Mouse (Mus musculus): Measurements from ENCODE around the gene Aggf1.
"Not testable (repeated sequence)": the region's sequence is repeated elsewhere in the genome, so short reads cannot be mapped to it uniquely, and the experiment has no call there.

Aggf1 gene

GRCm38 (mm10) chr13:95374701-95375553 lies at the start of gene Aggf1:
Gene Aggf1 (minus strand): TSS chr13:95375352.
- DNase-seq (ENCODE audit: low spot score in 2 of 2): peak; percentile 93 to 94

- DNase-seq (ENCODE audit: low spot score in 2 of 2): peak in 1 of 2 experiments; percentile 32
Observed at GRCm38 (mm10) chr13:95424932-95425331, 49.8 kb upstream of the Aggf1 start.

GRCm38 (mm10) chr13:95419204-95419749 lies 44.1 kb upstream of the Aggf1 start:
- DNase-seq (ENCODE audit: low spot score in 2 of 2): no peak

- no peak for DNase-seq (ENCODE audit: low spot score in 2 of 2)
Observed at GRCm38 (mm10) chr13:95418575-95419203, 43.5 kb upstream of the Aggf1 start.

DNA sequence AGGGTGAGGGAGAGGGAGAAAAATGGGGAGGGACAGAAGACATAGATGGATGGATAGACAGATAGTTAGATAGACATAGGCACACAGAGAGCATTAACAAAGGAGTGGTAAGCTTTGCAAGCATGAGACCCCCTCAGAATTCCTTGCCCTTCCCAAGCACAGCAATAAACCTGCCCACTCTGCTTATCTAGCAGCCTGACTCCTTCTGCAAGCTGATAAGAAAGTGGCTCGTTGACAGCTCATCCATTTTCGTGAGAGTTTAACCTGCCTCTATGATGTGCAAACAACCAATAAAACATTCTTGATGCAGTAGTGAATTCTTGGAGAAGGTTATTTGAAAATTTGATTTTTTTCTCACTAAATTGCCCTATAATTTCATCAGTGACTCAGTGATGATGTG lies 37.1 kb upstream of the Aggf1 start:
- DNase-seq (ENCODE audit: low spot score in 2 of 2): no peak

DNA sequence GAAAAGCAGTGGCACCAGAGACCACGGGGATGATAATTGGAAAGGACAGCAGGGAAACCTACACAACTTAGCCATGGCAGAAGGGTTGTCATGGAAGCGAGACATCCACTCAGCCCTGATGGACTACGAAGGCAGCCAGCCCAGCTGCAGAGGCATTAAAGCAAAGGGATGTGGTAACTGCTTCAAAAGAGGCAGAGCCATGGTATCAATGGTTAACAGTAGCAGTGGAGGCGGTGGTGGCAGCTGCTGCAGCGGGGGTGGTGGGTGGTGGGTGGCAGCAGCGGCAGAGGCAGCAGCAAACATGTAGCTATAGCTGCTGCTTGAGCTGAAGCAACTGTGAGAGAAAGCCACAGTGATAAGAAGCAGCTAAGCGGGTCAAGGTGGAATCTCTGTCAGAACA lies 18.1 kb upstream of the Aggf1 start:
- DNase-seq (ENCODE audit: low spot score in 2 of 2): no peak

GRCm38 (mm10) chr13:95389866-95390865 lies 15.0 kb upstream of the Aggf1 start:
- DNase-seq (ENCODE audit: low spot score in 2 of 2): peak; percentile 81

DNA sequence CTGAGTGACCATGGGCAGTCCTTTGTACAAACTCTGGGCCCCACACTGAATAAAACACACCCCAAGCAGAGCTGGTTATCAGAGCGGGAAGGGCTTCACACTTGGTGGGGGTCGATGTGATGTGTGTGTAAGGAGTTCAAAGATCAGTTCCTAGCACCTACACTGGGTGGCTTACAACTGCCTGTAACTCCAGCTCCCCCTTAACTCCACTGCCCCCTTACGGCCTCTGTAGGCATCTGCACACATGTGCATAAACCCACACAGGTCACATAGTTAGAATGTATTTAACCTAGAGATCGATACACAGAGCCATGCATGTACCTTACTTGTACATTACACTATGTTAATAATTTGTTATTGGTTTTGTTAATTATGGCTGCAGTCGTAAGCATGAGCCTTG lies 13.1 kb upstream of the Aggf1 start:
- no peak for DNase-seq (ENCODE audit: low spot score in 2 of 2)

- DNase-seq (ENCODE audit: low spot score in 2 of 2): no peak
Observed at GRCm38 (mm10) chr13:95382418-95382817, 7.3 kb upstream of the Aggf1 start.

- DNase-seq (ENCODE audit: low spot score in 2 of 2): no peak
Observed at GRCm38 (mm10) chr13:95378696-95379095, 3.5 kb upstream of the Aggf1 start.

- DNase-seq (ENCODE audit: low spot score in 2 of 2): not testable (repeated sequence)
Observed at GRCm38 (mm10) chr13:95376689-95377289, 1.6 kb upstream of the Aggf1 start.

GRCm38 (mm10) chr13:95375554-95375914 lies 382 bp upstream of the Aggf1 start:
- no peak for DNase-seq (ENCODE audit: low spot score in 2 of 2)

GRCm38 (mm10) chr13:95366356-95366755 lies 8.8 kb downstream of the Aggf1 start:
- DNase-seq (ENCODE audit: low spot score in 2 of 2): no peak

GRCm38 (mm10) chr13:95363440-95363839 lies 11.7 kb downstream of the Aggf1 start:
- DNase-seq (ENCODE audit: low spot score in 2 of 2): no peak

- DNase-seq (ENCODE audit: low spot score in 2 of 2): no peak
Observed at GRCm38 (mm10) chr13:95358223-95358622, 16.9 kb downstream of the Aggf1 start.

DNA sequence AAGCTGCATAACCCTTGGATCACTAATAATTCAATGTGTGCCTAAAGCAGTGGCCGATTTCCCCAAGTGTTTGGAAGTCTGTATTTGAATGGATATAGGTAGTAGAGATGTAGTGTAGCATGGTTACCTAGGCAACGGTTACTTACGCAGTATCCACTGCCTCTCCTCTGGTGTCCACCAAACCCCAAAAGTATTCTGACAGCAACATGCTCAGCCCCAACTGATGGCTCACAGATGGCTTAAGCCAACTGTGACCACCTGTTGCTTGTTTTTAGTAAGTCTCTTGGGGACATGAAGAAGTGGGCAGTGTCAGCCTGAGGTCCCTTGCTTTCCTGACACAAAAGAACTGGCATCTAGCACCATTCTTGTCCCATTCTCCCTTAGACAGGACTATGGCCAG lies 26.7 kb downstream of the Aggf1 start:
- no peak for DNase-seq (ENCODE audit: low spot score in 2 of 2)

DNA sequence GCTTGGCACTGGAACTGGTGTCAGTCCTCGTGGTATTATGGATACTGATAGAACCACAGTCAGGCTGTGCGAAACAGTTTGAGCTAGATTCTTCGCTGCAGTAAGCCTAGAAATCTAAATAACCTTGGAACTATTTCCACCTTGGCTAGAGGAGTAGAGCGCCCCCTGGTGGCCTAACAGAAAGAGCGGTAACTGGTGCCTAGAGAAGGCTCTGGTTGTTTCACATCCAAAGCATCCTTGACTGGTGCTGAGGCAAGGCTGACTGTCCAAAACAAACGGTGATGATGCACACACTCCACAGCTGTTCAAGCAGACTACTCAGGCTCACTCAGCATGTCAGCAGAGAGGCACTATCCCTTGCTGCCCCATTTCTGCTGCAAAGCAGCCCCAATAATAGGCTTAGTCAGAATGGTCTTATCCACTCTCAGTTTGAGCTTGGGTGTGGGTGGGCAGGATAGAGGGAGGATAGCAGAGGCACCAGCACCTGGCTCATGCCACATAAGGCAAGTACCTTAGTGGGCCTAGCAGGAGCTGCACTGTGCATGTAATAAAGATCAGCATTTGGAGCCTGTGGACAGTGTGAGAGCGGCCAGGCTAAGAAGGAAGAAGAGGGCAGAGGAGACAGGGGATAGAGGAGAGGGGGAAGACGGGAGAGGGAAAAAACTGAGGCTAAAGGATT lies 28.0 kb downstream of the Aggf1 start:
- DNase-seq (ENCODE audit: low spot score in 2 of 2): peak; percentile 79 to 88

GRCm38 (mm10) chr13:95345869-95346268 lies 29.3 kb downstream of the Aggf1 start:
- no peak for DNase-seq (ENCODE audit: low spot score in 2 of 2)

GRCm38 (mm10) chr13:95343470-95343869 lies 31.7 kb downstream of the Aggf1 start:
- no peak for DNase-seq (ENCODE audit: low spot score in 2 of 2)

- DNase-seq (ENCODE audit: low spot score in 2 of 2): no peak
Observed at GRCm38 (mm10) chr13:95336122-95336677, 39.0 kb downstream of the Aggf1 start.

All from frontal cortex, postnatal 36 days (tissue).